Mouse (Mus musculus) forebrain, postnatal 0 days (tissue): Measurements from ENCODE around the gene Maco1. TPM values are rescaled to one million over a fixed set of nuclear protein-coding genes. Genes with fewer than 3 reads are reported as not detected.

Experiments
- ATAC-seq: fragments of 200-750 bp; cut with Nextera tagmentation; 2 replicates; pipeline ENCODE4 v1.8.0; 2017; ENCODE audit warnings: mild to moderate bottlenecking, moderate library complexity
- DNase-seq: peaks from one replicate; pipeline ENCODE4 v3.0.0-alpha.2; 2015
- H3K27ac ChIP-seq: fragments of 300-500 bp; sonication (generic); 2 replicates; pipeline ENCODE4 v1.5.1; 2014; ENCODE audit warnings: low read depth, mild to moderate bottlenecking, antibody characterized with exemption, low read length, moderate library complexity, mixed read lengths
- H3K27me3 ChIP-seq: fragments of 300-500 bp; sonication (generic); 2 replicates; pipeline ENCODE4 v1.6.1; 2014; ENCODE audit warnings: mild to moderate bottlenecking, low read length, mixed read lengths; ENCODE audit not compliant: insufficient read depth
- H3K36me3 ChIP-seq: fragments of 300-500 bp; sonication (generic); 2 replicates; pipeline ENCODE4 v1.6.1; 2014; ENCODE audit warnings: mild to moderate bottlenecking, moderate library complexity; ENCODE audit not compliant: insufficient read depth
- H3K4me1 ChIP-seq: fragments of 300-500 bp; sonication (generic); 2 replicates; pipeline ENCODE4 v1.6.1; 2014; ENCODE audit warnings: antibody characterized with exemption; ENCODE audit not compliant: insufficient read depth
- H3K4me2 ChIP-seq: fragments of 300-500 bp; sonication (generic); 2 replicates; pipeline ENCODE4 v1.6.1; 2014; ENCODE audit warnings: low read depth, mild to moderate bottlenecking, moderate library complexity
- H3K4me3 ChIP-seq: fragments of 300-500 bp; sonication (generic); 2 replicates; pipeline ENCODE4 v1.5.1; 2014; ENCODE audit warnings: low read depth, low read length, mixed read lengths
- H3K9ac ChIP-seq: fragments of 300-500 bp; sonication (generic); 2 replicates; pipeline ENCODE4 v1.6.1; 2014; ENCODE audit warnings: mild to moderate bottlenecking
- H3K9me3 ChIP-seq: fragments of 300-500 bp; sonication (generic); 2 replicates; pipeline ENCODE4 v1.6.1; 2016; ENCODE audit warnings: low read length
- CTCF ChIP-seq: sonication (generic); IDR thresholded peaks from 2 replicates; pipeline ENCODE4 v1.5.1; 2016; ENCODE audit warnings: antibody characterized with exemption, control low read depth, low read depth
- whole genome bisulfite sequencing: fragments of 180-500 bp; shearing (Covaris S2); extraction: QIAGEN DNeasy Blood & Tissue Kit; methylation state at CpG from one replicate; pipeline ENCODE4 v1.1.7; 2014; 5-methylcytosine and 5-hydroxymethylcytosine counted together
- polyA plus RNA-seq: library from polyadenylated mRNA; unstranded; fragments of >200 nt; fragmentation: Nextera tagmentation; extraction: Ambion mirVana; gene quantifications from 2 replicates; pipeline ENCODE4 v1.2.1, GENCODE M21; 2015
- total RNA-seq: library from RNA; depleted of rRNA; stranded (reverse); fragments of >200 nt; gene quantifications from 2 replicates; pipeline ENCODE4 v1.2.3, GENCODE M21; 2014

Maco1 gene
- total and polyA plus RNA-seq, 2 experiments from 2014 or later: 78.4 to 103 TPM

- ATAC-seq (no peak), DNase-seq (no peak)
- H3K4me1 ChIP-seq: no peaks in the 10 kb centered on the region
- H3K27ac ChIP-seq: no peak overlapping the region
- no peak overlapping the region for H3K4me2 ChIP-seq
- H3K36me3 ChIP-seq: peaks cover 4% of the 10 kb centered on the region
- TF ChIP-seq CTCF: no peak
- no peaks in the 10 kb centered on the region for H3K27me3 ChIP-seq
- H3K9ac ChIP-seq: no peak overlapping the region
- H3K9me3 ChIP-seq: no peaks in the 10 kb centered on the region
- H3K4me3 ChIP-seq: no peak overlapping the region
- WGBS: 84% methylated on average over 4 of the region's 4 CpGs
Observed at GRCm38 (mm10) chr4:134817706-134818105, 35.4 kb downstream of the Maco1 start.

GRCm38 (mm10) chr4:134814229-134814571 is 38.9 kb downstream of the Maco1 start:
- Histone ChIP-seq H3K4me2 (no peak overlapping the region), H3K27me3 (no peaks in the 10 kb centered on the region), H3K36me3 (peaks cover 37% of the 10 kb centered on the region), H3K9me3 (no peaks in the 10 kb centered on the region), H3K4me3 (no peak overlapping the region), H3K27ac (no peak overlapping the region), H3K4me1 (no peaks in the 10 kb centered on the region), H3K9ac (no peak overlapping the region)
- no peak for TF ChIP-seq CTCF
- WGBS: 91% methylated on average over 4 of the region's 4 CpGs
- no peak for DNase-seq
- no peak for ATAC-seq

DNA sequence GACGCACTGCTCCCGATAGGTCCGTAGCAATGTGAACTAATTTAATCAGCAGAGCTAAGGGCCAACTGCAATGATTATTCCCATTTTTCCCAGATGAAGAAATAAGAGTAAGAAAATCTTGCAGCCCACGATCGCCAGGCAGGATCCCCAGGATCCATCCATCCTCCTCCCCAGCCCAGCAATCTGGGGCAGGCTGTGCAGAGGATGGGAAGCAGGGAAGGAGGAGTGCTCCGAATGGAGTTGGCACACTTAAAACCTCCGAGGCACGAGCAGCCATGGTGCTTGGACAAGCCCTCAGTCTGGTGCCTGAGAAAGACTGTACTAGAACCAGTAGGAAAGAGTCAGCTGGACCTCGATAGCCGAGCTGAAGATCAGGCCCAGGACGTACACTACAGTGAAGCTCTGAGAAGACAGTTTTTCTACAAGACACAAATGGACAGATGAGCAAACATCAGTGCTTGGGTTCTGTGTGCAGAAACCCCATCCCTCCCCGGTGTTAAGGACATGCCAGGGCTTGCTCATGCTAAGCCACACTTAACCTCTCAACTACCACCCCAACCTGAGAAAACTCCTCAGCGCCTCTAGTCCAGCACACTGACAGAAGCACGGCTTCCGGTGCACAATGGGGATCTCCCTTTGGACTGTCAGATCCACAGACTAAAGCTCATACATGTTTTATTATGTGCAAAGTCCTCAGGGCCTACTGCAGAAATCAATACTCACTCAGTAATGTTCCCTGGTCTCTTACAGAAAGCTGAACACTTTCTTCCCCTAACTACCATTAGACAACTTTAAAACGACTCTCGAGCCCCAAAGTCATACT is 39.5 kb downstream of the Maco1 start:
- Histone ChIP-seq H3K4me2 (no peak overlapping the region), H3K4me1 (no peaks in the 10 kb centered on the region), H3K9ac (no peak overlapping the region), H3K27me3 (no peaks in the 10 kb centered on the region), H3K9me3 (no peaks in the 10 kb centered on the region), H3K36me3 (peaks cover 43% of the 10 kb centered on the region), H3K4me3 (no peak overlapping the region), H3K27ac (no peak overlapping the region)
- DNase-seq (no peak), ATAC-seq (no peak)
- WGBS: 86% methylated on average over 17 of the region's 17 CpGs
- no peak for TF ChIP-seq CTCF

DNA sequence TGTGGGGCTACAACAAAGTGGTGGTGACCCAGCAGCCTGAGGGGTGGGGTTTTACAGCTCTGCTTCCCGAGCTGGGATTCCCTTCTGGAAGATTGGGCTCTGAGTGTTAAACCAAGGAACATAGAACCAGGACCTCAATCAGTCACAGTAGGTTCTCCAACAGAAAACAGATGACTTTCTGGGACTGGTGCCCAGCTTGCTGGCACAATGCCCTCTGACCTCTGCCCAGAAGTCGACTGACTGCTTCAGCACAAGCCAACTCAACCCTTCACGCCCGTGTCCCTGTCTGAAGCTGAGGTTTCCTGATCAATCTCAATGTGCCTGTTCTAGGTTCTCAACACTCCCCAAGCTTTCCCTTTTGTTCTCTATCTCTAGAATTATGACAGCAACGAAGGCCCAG is 48.4 kb downstream of the Maco1 start:
- Histone ChIP-seq H3K27ac (no peak overlapping the region), H3K4me1 (no peaks in the 10 kb centered on the region), H3K36me3 (peaks cover 88% of the 10 kb centered on the region), H3K4me3 (no peak overlapping the region), H3K4me2 (no peak overlapping the region), H3K9ac (no peak overlapping the region), H3K9me3 (no peaks in the 10 kb centered on the region), H3K27me3 (no peaks in the 10 kb centered on the region)
- DNase-seq (no peak), ATAC-seq (no peak)
- no peak for TF ChIP-seq CTCF
- 55% methylated on average over 5 of the region's 5 CpGs for WGBS

GRCm38 (mm10) chr4:134802765-134803164 is 50.4 kb downstream of the Maco1 start:
- Histone ChIP-seq H3K4me2 (no peak overlapping the region), H3K9me3 (no peaks in the 10 kb centered on the region), H3K9ac (no peak overlapping the region), H3K27ac (no peak overlapping the region), H3K4me1 (no peaks in the 10 kb centered on the region), H3K4me3 (no peak overlapping the region), H3K36me3 (peaks cover 70% of the 10 kb centered on the region), H3K27me3 (no peaks in the 10 kb centered on the region)
- DNase-seq (no peak), ATAC-seq (no peak)
- WGBS: 88% methylated on average over 3 of the region's 3 CpGs
- no peak for TF ChIP-seq CTCF

DNA sequence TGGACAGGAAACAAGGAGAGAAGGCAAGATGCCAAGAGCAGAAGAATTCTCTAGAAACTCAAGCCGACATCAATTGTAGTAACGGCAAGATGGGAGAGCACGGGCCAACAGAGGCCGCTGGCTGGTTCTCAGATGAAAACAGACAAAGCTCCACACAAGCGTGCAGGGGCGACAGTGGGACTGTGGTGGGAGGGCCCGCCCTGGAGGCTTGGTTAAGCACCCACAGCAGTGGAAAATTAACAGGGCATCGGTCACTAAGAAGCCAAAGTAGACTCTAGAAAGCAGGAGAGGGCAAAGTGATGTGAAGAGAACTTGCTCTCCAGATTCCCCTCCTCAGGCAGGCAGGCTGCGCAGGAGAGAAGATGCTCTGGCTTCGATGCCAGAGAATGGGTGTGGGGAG is 51.0 kb downstream of the Maco1 start:
- no peak for ATAC-seq

GRCm38 (mm10) chr4:134800693-134801092 is 52.5 kb downstream of the Maco1 start:
- H3K9me3 ChIP-seq: no peaks in the 10 kb centered on the region
- no peak for TF ChIP-seq CTCF
- peak overlapping the region; percentile 50; the same call in 1 of the 2 replicates for H3K27ac ChIP-seq
- 70% methylated on average over 10 of the region's 10 CpGs for WGBS
- H3K4me1 ChIP-seq: no peaks in the 10 kb centered on the region
- DNase-seq (no peak), ATAC-seq (no peak)
- no peak overlapping the region for H3K9ac ChIP-seq
- H3K4me2 ChIP-seq: no peak overlapping the region
- no peak overlapping the region for H3K4me3 ChIP-seq
- no peaks in the 10 kb centered on the region for H3K27me3 ChIP-seq
- peaks cover 50% of the 10 kb centered on the region for H3K36me3 ChIP-seq

More for the DNA sequence above, 51.0 kb downstream of the Maco1 start:
- Histone ChIP-seq H3K4me2 (no peak overlapping the region), H3K27me3 (no peaks in the 10 kb centered on the region), H3K27ac (no peak overlapping the region), H3K9me3 (no peaks in the 10 kb centered on the region), H3K36me3 (peaks cover 64% of the 10 kb centered on the region), H3K9ac (no peak overlapping the region), H3K4me3 (no peak overlapping the region), H3K4me1 (no peaks in the 10 kb centered on the region)
- WGBS: 84% methylated on average over 10 of the region's 10 CpGs
- DNase-seq: no peak
- TF ChIP-seq CTCF: no peak
